Mouse (Mus musculus): ENCODE results near the gene Myo5c. TPM values are rescaled to one million over a fixed set of nuclear protein-coding genes. Genes with fewer than 3 reads are reported as not detected.

Myo5c gene
- total and polyA plus RNA-seq, 3 experiments, result 3.8 to 5.2 (median 4.4) TPM

DNA sequence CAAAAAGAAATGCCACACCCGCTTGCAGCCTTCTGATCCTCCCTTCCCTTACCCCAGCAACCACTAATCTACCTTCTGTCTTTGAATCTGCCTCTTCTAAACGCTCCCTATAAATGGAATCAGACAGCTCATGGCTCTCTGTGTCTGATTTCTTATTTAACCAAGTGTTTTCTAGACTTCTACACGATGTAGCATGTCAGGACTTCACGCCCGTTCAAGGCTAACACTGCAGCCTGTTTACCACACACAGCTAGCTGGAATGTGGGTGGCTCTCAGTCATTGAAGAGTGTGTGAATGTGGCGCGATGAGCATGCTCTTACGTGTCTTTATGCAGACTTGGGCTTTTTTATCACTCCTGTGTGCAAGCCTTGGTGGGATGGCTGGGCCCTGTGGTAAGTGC, 121.3 kb downstream of the Myo5c start:
- Histone ChIP-seq H3K79me2 (replicated peaks; ENCODE audit: control insufficient read depth, extremely low read depth, insufficient read depth, poor library complexity, severe bottlenecking) (no peaks in the 10 kb centered on the region), H3K4me1 (ENCODE audit: control insufficient read depth in 1 of 2, insufficient read depth in 2 of 2) (peaks cover 0 to 10% of the 10 kb centered on the region in 2 experiments; a peak in 2 of 4 replicates), H3K4me2 (ENCODE audit: insufficient read depth, low read depth, poor library complexity, severe bottlenecking) (no peak overlapping the region), H3K27ac (ENCODE audit: insufficient read depth, low read depth) (no peak overlapping the region), H3K9ac (ENCODE audit: insufficient read depth, low read depth) (no peak overlapping the region), H3K9me3 (replicated peaks; ENCODE audit: low read length) (no peaks in the 10 kb centered on the region), H3K4me3 (replicated peaks in 1 of 3; ENCODE audit: low read depth in 2 of 3, low read length in 2 of 3, poor library complexity in 1 of 3) (no peak overlapping the region), H3K36me3 (replicated peaks in 1 of 2; ENCODE audit: control insufficient read depth in 1 of 2, insufficient read depth in 1 of 2, low read length in 1 of 2) (no peaks in the 10 kb centered on the region), H3K27me3 (replicated peaks) (no peaks in the 10 kb centered on the region)
- TF ChIP-seq USF2 (conservative IDR thresholded peaks at IDR 0.05; ENCODE audit: low read depth, low read length) (no peak), RCOR1 (conservative IDR thresholded peaks at IDR 0.05; ENCODE audit: low read depth, low read length) (no peak), CHD1 (IDR thresholded peaks at IDR 0.05; ENCODE audit: low read depth, low read length) (no peak), NELFE (IDR thresholded peaks at IDR 0.05; ENCODE audit: low read depth, low read length) (no peak)
- in situ Hi-C loops (cut with MboI; ENCODE audit: low pct_ligation_motif_present, low pct_unique_long_range_greater_than_20kb, low sequenced_read_pairs) (no loop called here), dilution Hi-C loops (cut with MboI; ENCODE audit: extremely low pct_ligation_motif_present, extremely low pct_unique_long_range_greater_than_20kb, low sequenced_read_pairs) (no loop called here)
- DNase-seq (ENCODE audit: extremely low read depth), result no peak

Other genes starting within 250 kb of the Myo5c start
- 244 and 311 TPM in 2 replicates for gene Arpp19, start 194.4 kb upstream of the Myo5c start, total RNA-seq (2012; rRNA removed)
- 194 and 233 TPM in 2 replicates for gene Arpp19, start 194.4 kb upstream of the Myo5c start, total RNA-seq (2014; rRNA removed)
- gene Arpp19, start 194.4 kb upstream of the Myo5c start, polyA plus RNA-seq (2012; ENCODE audit: insufficient read length, low read depth), result 479 and 504 TPM in 2 replicates
- gene Myo5a, start 161.0 kb upstream of the Myo5c start, total RNA-seq (2012; rRNA removed), result 66.6 and 67.8 TPM in 2 replicates
- gene Myo5a, start 161.0 kb upstream of the Myo5c start, total RNA-seq (2014; rRNA removed), result 55.0 and 65.7 TPM in 2 replicates
- 94.6 and 107 TPM in 2 replicates for gene Myo5a, start 161.0 kb upstream of the Myo5c start, polyA plus RNA-seq (2012; ENCODE audit: insufficient read length, low read depth)
- gene Gnb5, start 74.3 kb downstream of the Myo5c start, total RNA-seq (2012; rRNA removed), result 4.4 and 6.5 TPM in 2 replicates
- 2.9 and 4.7 TPM in 2 replicates for gene Gnb5, start 74.3 kb downstream of the Myo5c start, total RNA-seq (2014; rRNA removed)
- 2.7 and 3.1 TPM in 2 replicates for gene Gnb5, start 74.3 kb downstream of the Myo5c start, polyA plus RNA-seq (2012; ENCODE audit: insufficient read length, low read depth)
- gene Bcl2l10, start 115.7 kb downstream of the Myo5c start, total RNA-seq (2012; rRNA removed), result not detected in 2 replicates
- not detected in 2 replicates for gene Bcl2l10, start 115.7 kb downstream of the Myo5c start, total RNA-seq (2014; rRNA removed)
- not detected in 2 replicates for gene Bcl2l10, start 115.7 kb downstream of the Myo5c start, polyA plus RNA-seq (2012; ENCODE audit: insufficient read length, low read depth)
- 34.2 and 41.0 TPM in 2 replicates for gene Mapk6, start 178.0 kb downstream of the Myo5c start, total RNA-seq (2012; rRNA removed)
- gene Mapk6, start 178.0 kb downstream of the Myo5c start, total RNA-seq (2014; rRNA removed), result 20.9 and 23.3 TPM in 2 replicates
- 53.5 and 62.2 TPM in 2 replicates for gene Mapk6, start 178.0 kb downstream of the Myo5c start, polyA plus RNA-seq (2012; ENCODE audit: insufficient read length, low read depth)
- gene Leo1, start 209.5 kb downstream of the Myo5c start, total RNA-seq (2012; rRNA removed), result 49.9 and 59.7 TPM in 2 replicates
- gene Leo1, start 209.5 kb downstream of the Myo5c start, total RNA-seq (2014; rRNA removed), result 43.1 and 46.7 TPM in 2 replicates
- 60.7 and 73.4 TPM in 2 replicates for gene Leo1, start 209.5 kb downstream of the Myo5c start, polyA plus RNA-seq (2012; ENCODE audit: insufficient read length, low read depth)

All from CH12.LX (cell line).